Mouse (Mus musculus) ES-E14 (cell line): ENCODE data around the gene Rab10.

Source experiments
- CHD2 ChIP-seq: IDR thresholded peaks from 2 replicates; pipeline ENCODE4 v1.6.1; 2014; ENCODE audit warnings: mild to moderate bottlenecking, low read depth, low read length, inconsistent platforms
- ZC3H11A ChIP-seq: IDR thresholded peaks from 2 replicates; pipeline ENCODE4 v1.6.1; 2012; ENCODE audit warnings: low read depth, mild to moderate bottlenecking, inconsistent platforms, low read length, borderline replicate concordance

GRCm38 (mm10) chr12:3236831-3237681 lies 72.7 kb downstream of the Rab10 start:
- TF ChIP-seq ZC3H11A (no peak), CHD2 (no peak)
